Mouse (Mus musculus) stomach, embryonic 16.5 days (tissue): ENCODE measurements around the gene Dohh. TPM values are rescaled to one million over a fixed set of nuclear protein-coding genes. Genes with fewer than 3 reads are reported as not detected.

Experiments used
- ATAC-seq: fragments of 200-750 bp; cut with Nextera tagmentation; 2 replicates; pipeline ENCODE4 v1.8.0; 2017; ENCODE audit warnings: moderate number of reproducible peaks, moderate TSS enrichment; ENCODE audit not compliant: insufficient read depth, low FRiP score
- H3K27ac ChIP-seq: fragments of 300-500 bp; sonication (generic); 2 replicates; pipeline ENCODE4 v1.5.1; 2014; ENCODE audit warnings: low read length
- H3K27me3 ChIP-seq: fragments of 300-500 bp; sonication (generic); 2 replicates; pipeline ENCODE4 v1.6.1; 2014; ENCODE audit warnings: low read length, control low read depth, mixed read lengths; ENCODE audit not compliant: control insufficient read depth, insufficient read depth
- H3K36me3 ChIP-seq: fragments of 300-500 bp; sonication (generic); 2 replicates; pipeline ENCODE4 v1.6.1; 2014; ENCODE audit warnings: low read length; ENCODE audit not compliant: control insufficient read depth, insufficient read depth
- H3K4me1 ChIP-seq: fragments of 300-500 bp; sonication (generic); 2 replicates; pipeline ENCODE4 v1.6.1; 2014; ENCODE audit warnings: low read length, control low read depth, mixed read lengths; ENCODE audit not compliant: control insufficient read depth, insufficient read depth
- H3K4me2 ChIP-seq: fragments of 300-500 bp; sonication (generic); 2 replicates; pipeline ENCODE4 v1.6.1; 2014; ENCODE audit warnings: low read depth, low read length, mixed read lengths
- H3K4me3 ChIP-seq: fragments of 300-500 bp; sonication (generic); replicated peaks from 2 replicates; pipeline ENCODE4 v1.5.1; 2014; ENCODE audit warnings: mild to moderate bottlenecking, low read length
- H3K9ac ChIP-seq: fragments of 300-500 bp; sonication (generic); 2 replicates; pipeline ENCODE4 v1.6.1; 2014; ENCODE audit warnings: low read length
- H3K9me3 ChIP-seq: fragments of 300-500 bp; sonication (generic); replicated peaks from 2 replicates; pipeline ENCODE4 v1.6.1; 2016; ENCODE audit warnings: low read length, control low read depth; ENCODE audit not compliant: control insufficient read depth
- WGBS: fragments of 180-500 bp; shearing (Covaris S2); extraction: QIAGEN DNeasy Blood & Tissue Kit; methylation state at CpG from one replicate; pipeline ENCODE4 v1.1.7; 2014; 5-methylcytosine and 5-hydroxymethylcytosine counted together
- polyA plus RNA-seq: library from polyadenylated mRNA; unstranded; fragments of >200 nt; fragmentation: Nextera tagmentation; extraction: Ambion mirVana; gene quantifications from 2 replicates; pipeline ENCODE4 v1.2.1, GENCODE M21; 2015

Gene Dohh
- polyA plus RNA-seq, 1 experiment from 2014 or later, result 79.6 TPM

- WGBS, result 43% methylated on average over 4 of the region's 4 CpGs
- Histone ChIP-seq H3K4me3 (no peak overlapping the region), H3K4me2 (no peak overlapping the region), H3K27me3 (peaks cover 10% of the 10 kb centered on the region; the same call in 1 of the 2 replicates), H3K36me3 (peaks cover 27% of the 10 kb centered on the region), H3K9ac (no peak overlapping the region), H3K4me1 (peaks cover 52% of the 10 kb centered on the region), H3K27ac (peak overlapping the region; percentile 31; the same call in 1 of the 2 replicates), H3K9me3 (no peaks in the 10 kb centered on the region)
- ATAC-seq, result no peak
Observed at GRCm38 (mm10) chr10:81365073-81365472, 19.2 kb upstream of the Dohh start.

- peak; percentile 15; the same call in 1 of the 2 replicates for ATAC-seq
Observed at GRCm38 (mm10) chr10:81365672-81366476, 18.4 kb upstream of the Dohh start, which contains the start of gene 4930404N11Rik. Gene 4930404N11Rik (minus strand): TSS chr10:81365816.

GRCm38 (mm10) chr10:81366477-81367206, 17.6 kb upstream of the Dohh start:
- Histone ChIP-seq H3K4me3 (no peak overlapping the region), H3K27me3 (peaks cover 10% of the 10 kb centered on the region; the same call in 1 of the 2 replicates), H3K27ac (peak overlapping the region; percentile 31), H3K36me3 (peaks cover 40% of the 10 kb centered on the region), H3K9me3 (no peaks in the 10 kb centered on the region), H3K4me1 (peaks cover 41% of the 10 kb centered on the region), H3K4me2 (no peak overlapping the region), H3K9ac (no peak overlapping the region)
- WGBS, result 73% methylated on average over 6 of the region's 6 CpGs
- ATAC-seq, result no peak

More at GRCm38 (mm10) chr10:81365672-81366476, 18.4 kb upstream of the Dohh start, which contains the start of gene 4930404N11Rik:
- peak within 1 kb of the TSS; percentile 65 for H3K9ac ChIP-seq
- H3K9me3 ChIP-seq, result no peaks in the 10 kb centered on the region
- peak within 1 kb of the TSS; percentile 37 for H3K4me3 ChIP-seq
- peaks cover 35% of the 10 kb centered on the region for H3K36me3 ChIP-seq
- H3K27ac ChIP-seq, result peak within 1 kb of the TSS; percentile 31
- peaks cover 10% of the 10 kb centered on the region; the same call in 1 of the 2 replicates for H3K27me3 ChIP-seq
- WGBS, result 32% methylated on average over 12 of the region's 12 CpGs
- H3K4me1 ChIP-seq, result peaks cover 48% of the 10 kb centered on the region
- H3K4me2 ChIP-seq, result peak within 1 kb of the TSS; percentile 61

GRCm38 (mm10) chr10:81367207-81367495, 17.1 kb upstream of the Dohh start:
- WGBS, result 92% methylated on average over 6 of the region's 6 CpGs

GRCm38 (mm10) chr10:81375322-81375721, 8.9 kb upstream of the Dohh start:
- H3K9me3 ChIP-seq, result no peaks in the 10 kb centered on the region
- H3K36me3 ChIP-seq, result peaks cover 22% of the 10 kb centered on the region; the same call in 1 of the 2 replicates
- H3K4me3 ChIP-seq, result no peak overlapping the region
- no peaks in the 10 kb centered on the region for H3K27me3 ChIP-seq
- H3K9ac ChIP-seq, result no peak overlapping the region
- H3K27ac ChIP-seq, result no peak overlapping the region
- ATAC-seq, result no peak
- no peak overlapping the region for H3K4me2 ChIP-seq
- 95% methylated on average over 10 of the region's 10 CpGs for WGBS
- H3K4me1 ChIP-seq, result peaks cover 26% of the 10 kb centered on the region

More at GRCm38 (mm10) chr10:81367207-81367495, 17.1 kb upstream of the Dohh start:
- no peak overlapping the region for H3K4me3 ChIP-seq
- H3K9me3 ChIP-seq, result no peaks in the 10 kb centered on the region
- H3K36me3 ChIP-seq, result peaks cover 42% of the 10 kb centered on the region
- ATAC-seq, result no peak
- H3K27me3 ChIP-seq, result peaks cover 10% of the 10 kb centered on the region; the same call in 1 of the 2 replicates
- H3K27ac ChIP-seq, result no peak overlapping the region
- no peak overlapping the region for H3K9ac ChIP-seq
- no peak overlapping the region for H3K4me2 ChIP-seq
- peaks cover 36% of the 10 kb centered on the region for H3K4me1 ChIP-seq

GRCm38 (mm10) chr10:81376561-81377361, 7.5 kb upstream of the Dohh start:
- ATAC-seq, result no peak
- Histone ChIP-seq H3K27ac (peak overlapping the region; percentile 67), H3K9me3 (no peaks in the 10 kb centered on the region), H3K9ac (peak overlapping the region; percentile 95), H3K4me1 (peaks cover 26% of the 10 kb centered on the region), H3K36me3 (peaks cover 8% of the 10 kb centered on the region; the same call in 1 of the 2 replicates), H3K4me2 (peak overlapping the region; percentile 74), H3K4me3 (peak overlapping the region; percentile 88), H3K27me3 (no peaks in the 10 kb centered on the region)
- WGBS, result 30% methylated on average over 6 of the region's 6 CpGs

GRCm38 (mm10) chr10:81377362-81377664, 6.9 kb upstream of the Dohh start:
- H3K27ac ChIP-seq, result peak overlapping the region; percentile 67

GRCm38 (mm10) chr10:81377793-81378552, 6.3 kb upstream of the Dohh start, which contains the start of gene Fzr1:
Gene Fzr1 (minus strand): TSS chr10:81378516.
- Histone ChIP-seq H3K4me3 (peak within 1 kb of the TSS; percentile 88), H3K27ac (peak within 1 kb of the TSS; percentile 84), H3K4me2 (peak within 1 kb of the TSS; percentile 75), H3K36me3 (peaks cover 8% of the 10 kb centered on the region; the same call in 1 of the 2 replicates), H3K9ac (peak within 1 kb of the TSS; percentile 95), H3K27me3 (no peaks in the 10 kb centered on the region), H3K4me1 (peaks cover 26% of the 10 kb centered on the region), H3K9me3 (no peaks in the 10 kb centered on the region)
- under 1% methylated on average over 55 of the region's 59 CpGs for WGBS
- peak; percentile 8; the same call in 1 of the 2 replicates for ATAC-seq

More at GRCm38 (mm10) chr10:81377362-81377664, 6.9 kb upstream of the Dohh start:
- 30% methylated on average over 2 of the region's 2 CpGs for WGBS
- H3K27me3 ChIP-seq, result no peaks in the 10 kb centered on the region
- ATAC-seq, result no peak
- peaks cover 26% of the 10 kb centered on the region for H3K4me1 ChIP-seq
- peak overlapping the region; percentile 88 for H3K4me3 ChIP-seq
- peak overlapping the region; percentile 95 for H3K9ac ChIP-seq
- no peaks in the 10 kb centered on the region for H3K9me3 ChIP-seq
- peak overlapping the region; percentile 74 for H3K4me2 ChIP-seq
- peaks cover 8% of the 10 kb centered on the region; the same call in 1 of the 2 replicates for H3K36me3 ChIP-seq
